In genomic region chr2:150678392-150678791, GRCm38 (mm10) we compare ENCODE assay signal across 10 mouse cellular contexts. TPM values are rescaled to one million over a fixed set of nuclear protein-coding genes. Genes with fewer than 3 reads are reported as not detected.
DNase-seq lines count a peak whose midpoint lies in the region; ATAC-seq and TF ChIP-seq lines count a peak whose summit lies in the region.
"Had no signal": no experiment of that assay in that cellular context is flagged by ENCODE, and none has a peak within 500 bp of the region (broad histone marks: within the 10 kb centered on the region; RNA-seq: fewer than 3 reads in every experiment).

No protein-coding gene starts in this region.

- peak; percentile 67 for DNase-seq in kidney, adult 2 months
- peak; percentile 41 for DNase-seq in Muller cell, postnatal 12 days (ENCODE audit: inconsistent ontology term)
- DNase-seq in cerebellum, postnatal 10 days = peak; percentile 89 to 90
- DNase-seq in gastrocnemius, postnatal 25 days = peak; percentile 29
- DNase-seq in left cerebral cortex, postnatal 25 days (ENCODE audit: low spot score in 2 of 2) = peak; percentile 61 to 68
- peak; percentile 83 for DNase-seq in neural tube, embryonic 11.5 days (ENCODE audit: low spot score)
- DNase-seq in thymus, postnatal 25 days = peak; percentile 78

- H3K27me3 ChIP-seq in kidney, adult 2 months (replicated peaks; ENCODE audit: control insufficient read depth, insufficient read depth, low read length) = no peaks in the 10 kb centered on the region
- no peaks in the 10 kb centered on the region for H3K27me3 ChIP-seq in kidney, embryonic 14.5 days (ENCODE audit: control insufficient read depth, insufficient read depth, low read length)
- H3K27me3 ChIP-seq in neural tube, embryonic 11.5 days (ENCODE audit: control insufficient read depth, insufficient read depth, low read length) = no peaks in the 10 kb centered on the region

- peak; percentile 89 for TF ChIP-seq CTCF in kidney, adult 2 months (conservative IDR thresholded peaks at IDR 0.05; ENCODE audit: insufficient read depth, insufficient read length, low read depth, low read length)

- WGBS in kidney, adult 2 months = 0% methylated on average over 3 of the region's 3 CpGs
- 0% methylated on average over 3 of the region's 3 CpGs for WGBS in kidney, embryonic 14.5 days
- WGBS in neural tube, embryonic 11.5 days = 0% methylated on average over 3 of the region's 3 CpGs

- no peaks in the 10 kb centered on the region; the same call in 1 of the 2 replicates for H3K4me1 ChIP-seq in kidney, adult 2 months (ENCODE audit: control insufficient read depth, insufficient read depth, low read length)
- no peaks in the 10 kb centered on the region for H3K4me1 ChIP-seq in kidney, embryonic 14.5 days (ENCODE audit: control insufficient read depth, insufficient read depth, low read length)
- no peaks in the 10 kb centered on the region for H3K4me1 ChIP-seq in neural tube, embryonic 11.5 days (ENCODE audit: control insufficient read depth, insufficient read depth, low read length)

- no peak overlapping the region for H3K4me3 ChIP-seq in kidney, adult 2 months (ENCODE audit: insufficient read depth, low read depth, low read length)
- H3K4me3 ChIP-seq in kidney, embryonic 14.5 days (ENCODE audit: low read length) = no peak overlapping the region
- no peak overlapping the region for H3K4me3 ChIP-seq in neural tube, embryonic 11.5 days (ENCODE audit: low read depth, low read length)
- H3K4me3 ChIP-seq: erythroblast, embryonic 14.5 days had no signal

- no peak overlapping the region for H3K9ac ChIP-seq in kidney, embryonic 14.5 days (ENCODE audit: low read depth, low read length)
- H3K9ac ChIP-seq in neural tube, embryonic 11.5 days (ENCODE audit: low read length) = no peak overlapping the region

- no peak for ATAC-seq in kidney, embryonic 14.5 days (ENCODE audit: low FRiP score, low TSS enrichment)
- no peak for ATAC-seq in neural tube, embryonic 11.5 days (ENCODE audit: insufficient read depth, low FRiP score, low TSS enrichment)

- intact Hi-C loops in left cerebral cortex, postnatal 25 days (cut with DNase I) = loop anchor here (1.0 to 5.0 kb wide), 4 partner anchors 70 to 324 kb away; partner anchors contain the start of gene Abhd12

- no peak overlapping the region for H3K27ac ChIP-seq in kidney, adult 2 months (ENCODE audit: insufficient read depth, low read depth, low read length)
- no peak overlapping the region for H3K27ac ChIP-seq in kidney, embryonic 14.5 days (ENCODE audit: low read depth, low read length)
- no peak overlapping the region for H3K27ac ChIP-seq in neural tube, embryonic 11.5 days (ENCODE audit: low read depth, low read length)

- no peaks in the 10 kb centered on the region for H3K9me3 ChIP-seq in kidney, embryonic 14.5 days (ENCODE audit: control insufficient read depth, low read length)
- no peaks in the 10 kb centered on the region for H3K9me3 ChIP-seq in neural tube, embryonic 11.5 days (ENCODE audit: control insufficient read depth, low read length)

- no peak for TF ChIP-seq POLR2A in kidney, adult 2 months (IDR thresholded peaks at IDR 0.05; ENCODE audit: low read depth, low read length)

- H3K36me3 ChIP-seq in kidney, adult 2 months (ENCODE audit: control insufficient read depth, insufficient read depth, low read length) = no peaks in the 10 kb centered on the region
- H3K36me3 ChIP-seq in kidney, embryonic 14.5 days (ENCODE audit: control insufficient read depth, insufficient read depth, low read length) = no peaks in the 10 kb centered on the region
- no peaks in the 10 kb centered on the region for H3K36me3 ChIP-seq in neural tube, embryonic 11.5 days (ENCODE audit: control insufficient read depth, insufficient read depth, low read length)

- H3K4me2 ChIP-seq in kidney, embryonic 14.5 days (replicated peaks; ENCODE audit: low read depth, low read length) = no peak overlapping the region
- no peak overlapping the region for H3K4me2 ChIP-seq in neural tube, embryonic 11.5 days (ENCODE audit: low read depth)

RNA-seq across cellular contexts. Expression of gene Acss1, which starts 10.1 kb away (rescaled TPM):
- polyA plus RNA-seq in kidney, adult 2 months (2012; rRNA removed) = 461 and 477 TPM in 2 replicates
- 2.3 and 5.6 TPM in 2 replicates for polyA plus RNA-seq in kidney, embryonic 14.5 days (2014; fragmentation: Nextera tagmentation; extraction: Ambion mirVana)
- total RNA-seq in gastrocnemius, postnatal 25 days (2021) = 10 to 100 TPM in 1 of 2 experiments, 1 to 10 TPM in 1; 6.8 to 16.6 TPM
- 10 to 100 TPM; 16.5 to 20.4 TPM for total RNA-seq in left cerebral cortex, postnatal 25 days (2021)
- 18.4 and 21.5 TPM in 2 replicates for polyA plus RNA-seq in neural tube, embryonic 11.5 days (2014; fragmentation: Nextera tagmentation; extraction: Ambion mirVana)

RNA-seq across cellular contexts. Expression of gene Vsx1, which starts 10.8 kb away (rescaled TPM):
- not detected in 2 replicates for polyA plus RNA-seq in kidney, adult 2 months (2012; rRNA removed)
- polyA plus RNA-seq in kidney, embryonic 14.5 days (2014; fragmentation: Nextera tagmentation; extraction: Ambion mirVana) = not detected in 2 replicates
- not detected for total RNA-seq in gastrocnemius, postnatal 25 days (2021)
- total RNA-seq in left cerebral cortex, postnatal 25 days (2021) = not detected
- 0.91 and 0.99 TPM in 2 replicates for polyA plus RNA-seq in neural tube, embryonic 11.5 days (2014; fragmentation: Nextera tagmentation; extraction: Ambion mirVana)
- polyA plus RNA-seq: erythroblast, embryonic 14.5 days; lung, embryonic 16.5 days had no signal

Comparison
In these comparisons a context has a peak if more than half of its experiments do, and no peak if none do; other contexts are left out.
1. RNA of gene Acss1, which starts 10.1 kb away (polyA plus RNA-seq): 461 to 477 TPM in kidney, adult 2 months; 18.4 to 21.5 TPM in neural tube, embryonic 11.5 days and 2.3 to 5.6 TPM in kidney, embryonic 14.5 days; every median in the first group is over 10 times any median in the second.
2. DNase-seq: peak in every context shown above with its lines; median percentile 90 in cerebellum, postnatal 10 days; 83 in neural tube, embryonic 11.5 days; 78 in thymus, postnatal 25 days; 67 in kidney, adult 2 months; 64 in left cerebral cortex, postnatal 25 days; 41 in Muller cell, postnatal 12 days; 29 in gastrocnemius, postnatal 25 days.